Mouse (Mus musculus) kidney, embryonic 14.5 days (tissue): Measurements from ENCODE around the gene Eps15l1. TPM values are rescaled to one million over a fixed set of nuclear protein-coding genes. Genes with fewer than 3 reads are reported as not detected.

Experiments
- ATAC-seq: fragments of 200-750 bp; cut with Nextera tagmentation; 2 replicates; pipeline ENCODE4 v1.8.0; 2017; ENCODE audit warnings: moderate number of reproducible peaks, mild to moderate bottlenecking, moderate TSS enrichment, moderate library complexity; ENCODE audit not compliant: low FRiP score, low TSS enrichment
- H3K27ac ChIP-seq: fragments of 300-500 bp; sonication (generic); 2 replicates; pipeline ENCODE4 v1.5.1; 2014; ENCODE audit warnings: low read depth, mild to moderate bottlenecking, low read length, moderate library complexity, mixed read lengths
- H3K27me3 ChIP-seq: fragments of 300-500 bp; sonication (generic); 2 replicates; pipeline ENCODE4 v1.6.1; 2014; ENCODE audit warnings: mild to moderate bottlenecking, low read length; ENCODE audit not compliant: control insufficient read depth, insufficient read depth
- H3K36me3 ChIP-seq: fragments of 300-500 bp; sonication (generic); 2 replicates; pipeline ENCODE4 v1.6.1; 2014; ENCODE audit warnings: low read length, mixed read lengths; ENCODE audit not compliant: control insufficient read depth, insufficient read depth
- H3K4me1 ChIP-seq: fragments of 300-500 bp; sonication (generic); 2 replicates; pipeline ENCODE4 v1.6.1; 2014; ENCODE audit warnings: low read length, mixed read lengths; ENCODE audit not compliant: control insufficient read depth, insufficient read depth
- H3K4me2 ChIP-seq: fragments of 300-500 bp; sonication (generic); replicated peaks from 2 replicates; pipeline ENCODE4 v1.6.1; 2014; ENCODE audit warnings: low read depth, mild to moderate bottlenecking, low read length
- H3K4me3 ChIP-seq: fragments of 300-500 bp; sonication (generic); 2 replicates; pipeline ENCODE4 v1.5.1; 2014; ENCODE audit warnings: mild to moderate bottlenecking, low read length
- H3K9ac ChIP-seq: fragments of 300-500 bp; sonication (generic); 2 replicates; pipeline ENCODE4 v1.6.1; 2014; ENCODE audit warnings: low read depth, mild to moderate bottlenecking, low read length, moderate library complexity
- H3K9me3 ChIP-seq: fragments of 300-500 bp; sonication (generic); 2 replicates; pipeline ENCODE4 v1.6.1; 2016; ENCODE audit warnings: low read length; ENCODE audit not compliant: control insufficient read depth
- WGBS: fragments of 180-500 bp; shearing (Covaris S2); extraction: QIAGEN DNeasy Blood & Tissue Kit; methylation state at CpG from one replicate; pipeline ENCODE4 v1.1.7; 2014; 5-methylcytosine and 5-hydroxymethylcytosine counted together
- polyA plus RNA-seq: library from polyadenylated mRNA; unstranded; fragments of >200 nt; fragmentation: Nextera tagmentation; extraction: Ambion mirVana; gene quantifications from 2 replicates; pipeline ENCODE4 v1.2.1, GENCODE M21; 2014

Eps15l1 gene
- polyA plus RNA-seq, 1 experiment from 2014 or later = 72.3 TPM

GRCm38 (mm10) chr8:72420571-72421361, 494 bp downstream of the Eps15l1 start:
- Histone ChIP-seq H3K9me3 (no peaks in the 10 kb centered on the region), H3K4me3 (peak overlapping the region; percentile 76), H3K9ac (peak overlapping the region; percentile 94), H3K4me2 (peak overlapping the region; percentile 75), H3K27ac (peak overlapping the region; percentile 67; the same call in 1 of the 2 replicates), H3K36me3 (0 out of 2 replicates have a peak, but pooled peaks cover 4% of the 10 kb centered on the region), H3K4me1 (peaks cover 18% of the 10 kb centered on the region), H3K27me3 (no peaks in the 10 kb centered on the region)
- peak; percentile 16 for ATAC-seq
- WGBS = 1% methylated on average over 70 of the region's 73 CpGs

- no peak overlapping the region for H3K4me3 ChIP-seq
- peaks cover 7% of the 10 kb centered on the region; the same call in 1 of the 2 replicates for H3K36me3 ChIP-seq
- H3K9me3 ChIP-seq = no peaks in the 10 kb centered on the region
- no peak overlapping the region for H3K4me2 ChIP-seq
- no peaks in the 10 kb centered on the region for H3K27me3 ChIP-seq
- ATAC-seq = no peak
- WGBS = 95% methylated on average over 4 of the region's 4 CpGs
- H3K9ac ChIP-seq = no peak overlapping the region
- peaks cover 18% of the 10 kb centered on the region for H3K4me1 ChIP-seq
- H3K27ac ChIP-seq = no peak overlapping the region
Measured at GRCm38 (mm10) chr8:72418073-72418472, 3.2 kb downstream of the Eps15l1 start.

- no peak overlapping the region for H3K27ac ChIP-seq
- no peaks in the 10 kb centered on the region for H3K9me3 ChIP-seq
- no peak for ATAC-seq
- peaks cover 15% of the 10 kb centered on the region for H3K4me1 ChIP-seq
- peaks cover 11% of the 10 kb centered on the region; the same call in 1 of the 2 replicates for H3K36me3 ChIP-seq
- WGBS = 79% methylated on average over 2 of the region's 2 CpGs
- no peak overlapping the region for H3K4me3 ChIP-seq
- no peak overlapping the region for H3K9ac ChIP-seq
- H3K27me3 ChIP-seq = no peaks in the 10 kb centered on the region
- H3K4me2 ChIP-seq = no peak overlapping the region
Measured at GRCm38 (mm10) chr8:72415252-72415651, 6.0 kb downstream of the Eps15l1 start.

GRCm38 (mm10) chr8:72413839-72414238, 7.4 kb downstream of the Eps15l1 start:
- WGBS = 85% methylated on average over 7 of the region's 7 CpGs
- H3K4me2 ChIP-seq = no peak overlapping the region
- no peak for ATAC-seq
- no peak overlapping the region for H3K9ac ChIP-seq
- H3K36me3 ChIP-seq = peaks cover 10% of the 10 kb centered on the region; the same call in 1 of the 2 replicates
- H3K4me3 ChIP-seq = no peak overlapping the region
- H3K27ac ChIP-seq = no peak overlapping the region
- no peaks in the 10 kb centered on the region for H3K9me3 ChIP-seq
- 0 out of 2 replicates have a peak, but pooled peaks cover 9% of the 10 kb centered on the region for H3K4me1 ChIP-seq
- no peaks in the 10 kb centered on the region for H3K27me3 ChIP-seq

- no peak overlapping the region for H3K9ac ChIP-seq
- ATAC-seq = no peak
- 0 out of 2 replicates have a peak, but pooled peaks cover 5% of the 10 kb centered on the region for H3K4me1 ChIP-seq
- H3K4me3 ChIP-seq = no peak overlapping the region
- H3K36me3 ChIP-seq = peaks cover 7% of the 10 kb centered on the region; the same call in 1 of the 2 replicates
- WGBS = 52% methylated on average over 3 of the region's 3 CpGs
- no peak overlapping the region for H3K4me2 ChIP-seq
- H3K27me3 ChIP-seq = no peaks in the 10 kb centered on the region
- H3K9me3 ChIP-seq = no peaks in the 10 kb centered on the region
- no peak overlapping the region for H3K27ac ChIP-seq
Measured at GRCm38 (mm10) chr8:72409443-72409842, 11.8 kb downstream of the Eps15l1 start.

- Histone ChIP-seq H3K4me1 (0 out of 2 replicates have a peak, but pooled peaks cover 5% of the 10 kb centered on the region), H3K27ac (no peak overlapping the region), H3K4me3 (no peak overlapping the region), H3K9me3 (no peaks in the 10 kb centered on the region), H3K36me3 (peaks cover 5% of the 10 kb centered on the region; the same call in 1 of the 2 replicates), H3K9ac (no peak overlapping the region), H3K27me3 (no peaks in the 10 kb centered on the region), H3K4me2 (no peak overlapping the region)
- 95% methylated on average over 1 of the region's 1 CpGs for WGBS
- ATAC-seq = no peak
Measured at GRCm38 (mm10) chr8:72407878-72408277, 13.4 kb downstream of the Eps15l1 start.

GRCm38 (mm10) chr8:72402981-72403380, 18.3 kb downstream of the Eps15l1 start:
- Histone ChIP-seq H3K36me3 (peaks cover 13% of the 10 kb centered on the region), H3K4me2 (no peak overlapping the region), H3K9ac (no peak overlapping the region), H3K4me1 (no peaks in the 10 kb centered on the region), H3K9me3 (no peaks in the 10 kb centered on the region), H3K27me3 (no peaks in the 10 kb centered on the region), H3K27ac (no peak overlapping the region), H3K4me3 (no peak overlapping the region)
- ATAC-seq = no peak
- WGBS = 95% methylated on average over 3 of the region's 3 CpGs

- Histone ChIP-seq H3K36me3 (peaks cover 20% of the 10 kb centered on the region), H3K4me2 (no peak overlapping the region), H3K4me1 (no peaks in the 10 kb centered on the region), H3K4me3 (no peak overlapping the region), H3K27me3 (no peaks in the 10 kb centered on the region), H3K9ac (no peak overlapping the region), H3K27ac (no peak overlapping the region), H3K9me3 (no peaks in the 10 kb centered on the region)
- WGBS = 90% methylated on average over 1 of the region's 1 CpGs
- ATAC-seq = no peak
Measured at GRCm38 (mm10) chr8:72401381-72401780, 19.9 kb downstream of the Eps15l1 start.

GRCm38 (mm10) chr8:72385737-72386136, 35.5 kb downstream of the Eps15l1 start:
- H3K36me3 ChIP-seq = peaks cover 97% of the 10 kb centered on the region
- no peaks in the 10 kb centered on the region for H3K9me3 ChIP-seq
- H3K27me3 ChIP-seq = no peaks in the 10 kb centered on the region
- H3K4me3 ChIP-seq = no peak overlapping the region
- no peak for ATAC-seq
- H3K4me2 ChIP-seq = no peak overlapping the region
- no peaks in the 10 kb centered on the region for H3K4me1 ChIP-seq
- WGBS = 94% methylated on average over 2 of the region's 2 CpGs
- no peak overlapping the region for H3K9ac ChIP-seq
- H3K27ac ChIP-seq = no peak overlapping the region
